Mouse (Mus musculus) spleen, adult 18-20 months (tissue): ENCODE measurements around the gene Jmjd1c.

ENCODE experiments used
- DNase-seq, 2 experiments: peaks; one replicate each; pipeline ENCODE4 v3.0.0; 2022; ENCODE audit warnings: mixed read lengths in 2 of 2

Jmjd1c gene

DNA sequence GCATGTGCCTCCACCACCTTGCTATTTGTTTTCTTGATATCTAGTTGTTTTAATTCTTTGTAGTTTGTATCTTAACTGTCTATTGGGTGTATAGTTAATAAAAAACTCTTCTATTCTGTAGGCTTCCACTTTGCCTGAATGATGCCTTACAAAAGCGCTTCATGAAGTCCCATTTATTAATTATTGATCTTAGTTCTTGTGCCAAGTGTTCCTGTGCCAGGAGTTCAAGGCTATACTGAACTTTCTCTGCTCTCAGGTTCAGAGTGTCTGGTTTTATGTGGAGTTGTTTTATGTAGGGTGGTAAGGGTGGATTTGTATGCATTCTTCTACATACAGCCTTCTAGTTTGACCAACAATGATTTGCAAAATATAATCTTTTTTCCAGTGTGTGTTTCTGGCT, 99.7 kb downstream of the Jmjd1c start:
- DNase-seq: no peak

DNA sequence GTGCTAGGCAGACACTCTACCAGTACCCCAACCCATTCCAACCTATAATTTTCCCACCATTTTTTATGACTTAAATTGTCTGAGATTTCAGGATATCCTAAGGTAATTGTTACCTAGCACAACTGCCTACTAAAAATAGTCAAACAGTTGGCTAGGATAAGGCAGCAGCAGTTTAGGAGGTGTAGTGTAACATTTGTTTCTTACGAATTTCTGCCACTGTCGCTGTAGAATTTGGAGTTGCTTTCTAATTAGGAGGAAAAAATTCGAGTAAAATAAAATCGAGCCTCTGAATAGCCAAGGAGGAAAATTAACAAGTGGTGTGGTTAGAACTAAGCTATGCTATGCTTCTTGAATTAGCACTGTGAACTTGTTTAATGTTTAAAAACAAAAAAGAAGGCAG, 101.3 kb downstream of the Jmjd1c start:
- DNase-seq: no peak

DNA sequence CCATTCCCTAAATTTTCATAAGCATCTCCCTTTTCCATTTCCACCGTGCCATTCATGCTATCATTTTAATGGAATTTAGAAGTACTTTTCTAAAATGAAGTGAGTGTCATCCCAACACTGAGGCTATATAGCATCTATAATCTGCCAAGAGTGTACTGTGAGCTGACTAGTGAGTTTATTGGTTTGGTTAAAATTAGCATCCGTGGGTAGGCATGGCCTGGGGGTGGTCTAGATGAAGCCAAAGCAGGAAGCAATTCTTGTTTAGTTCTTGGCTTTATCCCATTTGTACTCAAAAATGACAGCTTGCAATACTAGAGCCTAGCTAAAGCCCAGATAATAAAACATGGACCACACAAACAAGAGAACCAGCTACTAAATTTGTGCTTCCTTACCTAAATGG, 101.9 kb downstream of the Jmjd1c start:
- no peak for DNase-seq

DNA sequence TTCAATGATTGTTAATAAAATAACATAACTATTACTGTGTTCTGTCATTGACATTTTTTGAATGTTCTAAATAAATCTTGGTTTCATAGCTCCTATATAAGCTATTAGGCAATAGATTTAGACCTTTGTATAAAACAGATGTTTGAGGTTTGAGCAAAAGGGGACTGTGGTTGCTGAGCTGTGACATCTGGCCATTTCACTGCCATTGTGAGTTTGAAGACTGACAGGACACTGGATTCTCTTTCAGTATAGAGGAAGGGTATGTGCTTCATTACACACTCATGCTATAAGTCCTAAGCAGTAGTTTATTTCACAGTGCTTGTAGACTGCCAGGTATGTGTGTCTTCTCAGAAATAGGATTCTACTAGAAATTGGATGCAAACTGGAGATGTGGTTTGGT, 105.8 kb downstream of the Jmjd1c start:
- DNase-seq: no peak

DNA sequence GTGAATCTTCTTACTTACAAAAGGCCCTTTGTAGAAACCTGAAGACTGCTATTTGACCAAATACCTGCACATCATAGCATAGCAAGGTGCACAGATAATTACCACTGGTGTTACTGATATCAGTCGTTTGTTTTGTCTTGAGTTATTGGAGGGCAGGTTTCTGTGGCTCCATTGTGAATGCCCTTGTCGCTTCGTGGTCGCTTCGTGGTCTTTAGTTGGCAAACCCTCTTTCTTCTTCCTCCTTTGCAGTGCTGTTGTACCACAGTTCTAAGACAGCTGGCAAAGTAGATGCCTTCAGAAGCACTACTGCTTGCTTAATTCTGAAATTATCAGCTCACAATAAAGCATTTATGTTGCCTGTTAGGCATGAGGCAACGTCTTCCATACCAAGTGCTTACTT, 106.5 kb downstream of the Jmjd1c start:
- no peak for DNase-seq

DNA sequence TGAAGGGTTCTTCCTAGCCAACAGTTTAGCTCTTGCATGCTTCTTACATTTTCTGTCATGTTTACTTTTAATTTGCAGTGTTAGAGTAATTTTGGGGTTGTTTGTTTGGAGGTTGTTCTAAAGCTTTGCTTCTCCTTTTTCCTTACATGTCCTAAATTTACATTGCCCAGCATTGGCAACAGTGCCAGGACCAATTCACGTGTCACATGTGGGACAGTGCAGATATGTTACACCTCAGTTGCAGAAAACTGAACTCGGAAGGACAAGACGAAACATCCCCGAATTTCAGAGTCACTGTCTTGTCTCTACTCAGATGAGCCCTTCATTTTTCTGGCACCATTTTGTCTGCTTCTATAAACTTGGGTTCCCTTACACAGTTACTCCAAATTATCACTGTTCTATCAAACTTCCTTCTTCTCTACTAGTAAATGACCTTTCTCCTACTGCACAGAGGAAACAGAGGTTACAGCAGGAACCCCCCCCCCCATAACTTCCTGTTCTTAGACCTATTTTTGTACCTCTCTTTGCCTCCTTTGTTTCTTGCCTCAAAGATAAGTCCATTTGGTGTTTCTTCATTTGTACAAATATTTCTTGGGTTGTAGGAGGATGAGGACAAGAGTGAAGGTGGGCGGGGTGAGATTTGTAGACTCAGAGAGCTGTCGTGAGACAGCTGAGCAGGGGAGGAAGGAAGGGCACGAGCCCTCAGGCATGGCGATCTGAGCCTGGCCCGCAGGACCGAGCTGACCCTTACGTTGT, 108.9 kb downstream of the Jmjd1c start:
- peak; percentile 31 to 53 for DNase-seq

DNA sequence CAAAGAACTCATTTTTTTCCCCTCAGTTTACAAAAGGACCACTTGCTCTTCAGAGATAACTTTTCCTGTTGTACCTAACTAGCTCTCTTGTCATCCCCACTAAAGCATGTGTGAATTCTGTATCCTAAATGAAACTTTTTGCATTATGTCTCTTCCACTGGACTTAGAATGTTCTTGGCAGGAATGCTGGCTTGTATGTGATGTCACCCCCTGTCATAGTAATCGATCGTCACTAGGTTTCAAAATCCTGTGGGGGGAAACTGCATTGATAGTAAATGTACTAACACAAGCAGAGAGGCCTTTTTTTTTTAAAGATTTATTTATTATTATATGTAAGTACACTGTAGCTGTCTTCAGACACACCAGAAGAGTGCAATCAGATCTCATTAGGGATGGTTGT, 112.0 kb downstream of the Jmjd1c start:
- DNase-seq: no peak

DNA sequence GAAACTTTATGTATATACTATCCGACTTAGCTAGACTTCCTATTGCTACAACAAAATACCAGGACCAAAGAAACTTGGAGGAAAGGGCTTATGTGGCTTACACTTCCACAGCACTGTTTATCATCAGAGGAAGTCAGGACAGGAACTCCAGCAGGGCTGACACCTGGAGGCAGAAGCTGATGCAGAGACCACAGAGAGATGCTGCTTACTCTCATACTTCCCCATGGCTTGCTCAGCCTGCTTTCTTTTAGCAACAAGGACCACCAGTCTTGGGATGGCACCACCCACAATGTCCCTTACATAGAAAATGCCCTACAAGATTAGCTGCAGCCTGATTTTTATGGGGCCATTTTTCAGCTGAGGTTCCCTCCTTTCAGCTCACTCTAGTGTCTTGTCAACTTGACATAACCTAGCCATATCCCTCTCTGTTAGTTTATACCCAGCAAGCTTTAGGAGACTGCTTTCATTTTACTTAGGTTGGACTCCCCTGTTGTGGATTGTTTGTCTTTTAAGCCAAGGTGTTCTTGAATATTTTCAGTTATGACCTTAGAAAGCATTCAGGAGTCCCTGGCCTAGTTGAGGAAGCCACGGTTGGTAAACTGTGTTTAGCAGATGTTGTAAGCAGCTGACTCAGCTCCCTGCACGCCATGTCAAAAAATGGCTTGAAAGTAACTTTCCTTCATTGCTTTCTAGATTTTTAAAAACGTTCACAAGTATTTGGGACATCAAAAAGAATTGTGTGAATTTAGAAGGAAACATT, 114.2 kb downstream of the Jmjd1c start:
- DNase-seq: peak in 1 of 2 experiments; percentile 25

DNA sequence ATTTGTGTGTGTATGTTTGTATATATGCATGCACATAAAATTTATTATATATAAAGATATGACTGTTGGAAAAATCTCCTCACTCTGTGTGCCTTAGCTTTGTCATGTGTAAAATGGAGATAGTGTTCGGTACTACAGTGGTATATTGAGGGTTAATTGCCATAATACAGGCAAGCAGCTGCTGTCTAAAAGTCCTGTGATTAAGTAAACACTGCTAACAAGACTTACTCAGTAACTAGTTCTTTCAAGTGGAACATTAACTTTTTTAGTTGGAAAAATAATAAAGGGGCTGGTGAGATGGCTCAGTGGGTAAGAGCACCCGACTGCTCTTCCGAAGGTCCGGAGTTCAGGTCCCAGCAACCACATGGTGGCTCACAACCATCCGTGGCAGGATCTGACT, 116.1 kb downstream of the Jmjd1c start:
- no peak for DNase-seq

DNA sequence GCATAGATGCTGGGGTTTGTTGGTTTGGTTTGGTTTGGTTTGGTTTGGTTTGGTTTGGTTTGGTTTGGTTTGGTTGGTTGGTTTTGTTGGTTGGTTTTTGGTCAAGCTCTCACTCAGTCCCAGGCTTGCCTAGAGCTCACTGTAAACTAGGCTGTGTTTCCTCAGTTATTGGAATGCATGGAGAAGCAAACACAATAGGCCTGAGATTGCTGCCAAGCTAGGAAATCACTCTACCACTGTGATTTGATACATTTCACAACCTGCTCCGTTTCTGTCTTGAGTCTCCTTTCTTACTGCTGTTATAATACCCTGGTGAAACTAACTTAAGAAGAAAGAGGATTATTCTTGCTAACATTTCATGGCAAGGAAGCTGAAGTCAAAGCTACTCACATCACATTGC, 117.8 kb downstream of the Jmjd1c start:
- DNase-seq: no peak

DNA sequence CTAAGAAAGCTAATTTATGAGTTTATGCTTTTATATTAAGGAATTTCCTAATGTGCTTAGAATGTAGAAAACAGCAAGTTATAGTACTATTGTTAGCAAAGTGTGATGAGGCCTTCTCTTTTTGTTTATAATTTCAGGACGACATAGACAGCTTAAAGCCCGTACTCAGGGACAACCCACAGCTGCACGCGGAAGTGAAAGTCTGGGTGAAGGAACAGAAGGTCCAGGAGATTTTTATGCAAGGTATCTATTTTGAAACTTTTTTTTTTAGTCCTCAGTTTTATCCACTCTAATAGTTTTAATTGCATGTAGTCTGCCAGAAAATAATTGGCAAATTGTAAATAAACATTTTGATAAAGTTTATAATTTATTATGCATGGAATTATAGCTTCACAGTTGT, 119.2 kb downstream of the Jmjd1c start:
- DNase-seq: peak in 1 of 2 experiments; percentile 13

DNA sequence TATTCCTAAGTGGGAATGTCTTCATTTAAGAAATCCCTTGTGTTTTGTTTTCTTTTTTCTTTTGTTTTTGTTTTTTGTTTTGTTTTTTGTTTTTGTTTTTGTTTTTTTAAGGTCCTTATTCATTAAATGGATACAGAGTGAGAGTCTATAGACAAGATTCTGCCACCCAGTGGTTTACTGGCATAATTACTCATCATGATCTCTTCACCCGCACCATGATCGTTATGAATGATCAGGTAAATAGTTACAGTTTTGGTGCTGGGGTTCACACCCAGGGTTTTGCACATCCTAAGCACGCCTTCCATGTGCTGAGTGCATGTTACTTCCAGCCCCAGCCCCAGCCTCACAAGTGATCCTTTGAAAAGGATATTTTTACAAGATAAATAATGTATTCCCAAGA, 120.9 kb downstream of the Jmjd1c start:
- DNase-seq: no peak

DNA sequence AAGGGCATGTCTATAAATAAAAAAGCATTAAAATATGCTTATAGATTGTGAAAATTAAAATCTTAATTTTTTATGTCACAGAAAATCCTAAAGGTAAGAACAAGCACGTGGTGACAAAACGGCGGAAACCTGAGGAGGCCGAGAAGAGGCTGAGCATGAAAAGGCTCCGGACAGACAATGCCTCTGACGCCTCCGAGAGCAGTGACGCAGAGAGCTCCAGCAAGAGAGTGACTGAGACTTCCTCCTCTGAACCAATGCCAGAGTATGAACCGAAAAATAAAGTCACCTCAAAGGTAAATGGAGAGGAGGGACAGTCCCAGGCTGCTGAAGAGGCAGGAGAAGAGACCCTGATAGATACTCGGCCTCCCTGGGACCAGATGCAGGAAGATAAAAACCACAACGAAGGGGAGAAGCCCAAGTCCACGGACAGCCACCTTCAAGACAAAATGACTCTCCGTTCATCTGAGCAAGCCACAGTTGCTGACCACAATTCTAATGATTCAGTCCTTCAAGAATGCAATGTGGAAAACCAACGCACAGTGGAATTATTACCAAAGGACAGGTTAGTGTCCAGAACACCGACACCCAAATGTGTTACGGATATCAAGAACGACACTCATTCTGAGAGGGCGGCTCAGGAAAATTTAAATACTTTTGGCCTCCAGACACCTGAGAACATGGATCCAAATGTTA, 123.1 kb downstream of the Jmjd1c start:
- DNase-seq: no peak

DNA sequence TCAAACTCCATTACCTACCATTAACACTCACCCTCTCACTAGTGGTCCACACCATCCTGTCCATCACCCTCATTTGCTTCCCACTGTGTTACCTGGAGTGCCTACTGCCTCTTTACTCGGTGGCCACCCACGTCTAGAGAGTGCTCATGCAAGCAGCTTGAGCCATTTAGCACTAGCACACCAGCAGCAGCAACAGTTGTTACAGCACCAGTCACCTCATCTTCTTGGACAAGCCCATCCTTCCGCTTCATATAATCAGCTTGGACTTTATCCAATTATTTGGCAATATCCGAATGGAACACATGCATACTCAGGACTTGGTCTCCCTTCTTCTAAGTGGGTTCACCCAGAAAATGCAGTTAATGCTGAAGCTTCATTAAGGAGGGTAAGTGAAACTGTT, 124.3 kb downstream of the Jmjd1c start:
- no peak for DNase-seq

DNA sequence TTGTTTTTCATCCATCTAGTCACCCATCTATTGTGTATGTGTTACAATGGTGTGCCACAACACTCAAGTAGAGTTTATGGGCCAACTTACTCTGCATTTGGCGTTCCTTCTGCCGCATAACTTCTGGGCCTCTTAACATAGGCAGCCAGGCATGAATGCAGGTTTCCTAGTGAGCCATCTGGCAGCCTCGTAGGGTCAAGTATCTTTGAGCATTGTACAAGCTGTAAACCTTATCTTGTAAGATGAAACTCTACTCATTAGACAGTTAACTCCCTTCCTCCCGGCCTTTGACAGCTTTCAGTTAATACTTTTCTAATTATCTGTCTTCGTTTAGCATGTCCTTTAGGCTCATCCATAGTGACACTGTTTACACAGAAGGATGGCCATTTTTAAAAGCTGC, 125.4 kb downstream of the Jmjd1c start:
- DNase-seq: no peak

DNA sequence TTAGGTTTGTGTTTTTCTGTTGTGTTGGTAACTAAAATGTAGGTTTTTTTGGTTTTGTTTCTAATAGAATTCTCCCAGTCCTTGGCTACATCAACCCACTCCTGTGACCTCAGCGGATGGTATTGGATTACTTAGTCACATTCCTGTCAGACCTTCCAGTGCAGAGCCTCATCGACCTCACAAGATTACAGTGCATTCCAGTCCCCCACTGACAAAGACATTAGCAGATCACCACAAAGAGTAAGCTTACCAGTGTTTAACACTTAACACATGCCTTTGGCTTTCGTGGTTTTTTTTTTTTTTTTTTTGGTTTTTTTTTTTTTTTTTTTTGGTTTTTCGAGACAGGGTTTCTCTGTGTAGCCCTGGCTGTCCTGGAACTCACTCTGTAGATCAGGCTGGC, 128.0 kb downstream of the Jmjd1c start:
- DNase-seq: no peak

DNA sequence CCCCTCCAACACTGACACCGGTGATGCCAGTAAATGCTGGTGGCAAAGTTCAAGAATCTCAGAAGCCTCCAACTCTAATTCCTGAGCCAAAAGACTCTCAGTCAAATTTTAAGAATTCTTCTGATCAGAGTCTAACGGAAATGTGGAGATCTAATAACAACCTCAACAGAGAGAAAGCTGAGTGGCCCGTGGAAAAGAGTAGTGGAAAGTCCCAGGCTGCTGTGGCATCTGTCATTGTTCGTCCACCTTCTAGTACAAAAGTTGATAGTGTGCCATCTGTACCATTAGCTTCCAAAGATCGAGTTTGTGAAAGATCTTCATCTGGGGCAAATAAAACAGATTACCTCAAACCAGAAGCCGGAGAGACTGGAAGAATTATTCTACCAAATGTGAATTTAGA, 129.6 kb downstream of the Jmjd1c start:
- DNase-seq: no peak

DNA sequence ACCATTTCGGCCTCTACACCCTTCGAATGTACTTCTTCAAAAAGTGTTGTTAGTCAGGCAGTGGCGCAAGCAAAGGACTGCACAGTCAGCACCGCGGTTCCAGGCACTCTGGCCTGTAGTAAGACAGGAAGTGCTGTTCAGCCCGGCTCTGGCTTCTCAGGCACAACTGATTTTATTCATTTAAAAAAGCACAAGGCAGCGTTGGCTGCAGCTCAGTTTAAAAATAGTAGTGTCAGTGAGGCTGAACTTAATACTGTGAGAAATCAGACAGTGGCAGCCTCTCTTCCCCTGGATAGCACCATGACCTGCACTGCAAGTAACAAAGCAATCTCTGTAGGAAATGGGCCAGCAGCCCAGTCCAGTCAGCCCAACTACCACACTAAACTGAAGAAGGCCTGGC, 130.2 kb downstream of the Jmjd1c start:
- DNase-seq: peak; percentile 23 to 30

DNA sequence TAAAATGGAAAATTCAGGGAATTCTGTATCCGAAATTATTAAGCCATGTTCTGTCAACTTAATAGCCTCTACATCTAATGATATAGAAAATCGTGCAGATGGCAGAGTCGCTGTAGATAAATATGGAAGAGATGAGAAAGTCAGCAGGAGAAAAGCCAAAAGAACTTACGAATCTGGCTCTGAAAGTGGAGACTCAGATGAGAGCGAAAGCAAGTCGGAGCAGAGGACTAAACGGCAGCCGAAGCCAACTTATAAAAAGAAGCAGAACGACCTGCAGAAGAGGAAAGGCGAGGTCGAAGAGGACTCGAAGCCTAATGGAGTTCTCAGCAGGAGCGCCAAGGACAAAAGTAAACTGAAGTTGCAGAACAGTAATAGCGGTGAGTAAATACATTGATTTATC, 130.6 kb downstream of the Jmjd1c start:
- DNase-seq: no peak

DNA sequence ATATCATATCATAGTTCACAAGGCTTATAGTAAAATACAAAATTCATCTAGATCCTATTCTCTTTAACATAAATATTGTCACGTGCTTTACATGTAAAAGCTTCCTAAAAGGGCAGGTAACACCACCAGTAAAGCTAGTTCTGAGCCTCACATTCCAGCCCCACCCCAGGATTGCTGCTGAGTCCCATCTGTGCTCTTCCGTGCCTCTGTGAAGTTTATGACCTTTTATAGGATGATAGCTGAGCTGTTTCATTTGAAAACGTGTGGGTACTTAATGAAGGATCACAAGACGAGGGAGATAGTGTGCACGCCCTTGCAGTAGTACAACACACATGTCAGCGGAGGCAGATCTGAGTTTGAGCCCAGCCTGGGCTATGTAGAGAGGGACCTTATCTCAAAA, 134.5 kb downstream of the Jmjd1c start:
- DNase-seq: no peak

DNA sequence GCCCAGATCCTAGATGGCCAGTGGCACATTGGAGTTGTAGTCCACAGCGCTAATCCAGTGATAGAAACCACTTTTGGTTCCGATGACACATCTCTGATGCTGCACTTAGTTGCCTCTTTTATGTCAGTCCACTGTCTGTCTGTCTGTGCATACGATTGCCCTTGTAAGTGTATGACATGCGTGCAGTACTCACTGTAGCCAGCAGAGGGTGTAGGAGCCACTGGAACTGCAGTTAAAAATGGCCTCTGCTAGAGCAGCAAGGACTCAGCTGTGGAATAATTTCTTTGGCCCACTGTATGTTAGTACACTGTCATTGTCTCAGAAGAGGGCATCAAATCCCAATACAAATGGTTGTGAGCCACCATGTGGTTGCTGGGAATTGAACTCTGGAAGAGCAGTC, 151.2 kb downstream of the Jmjd1c start:
- peak in 1 of 2 experiments; percentile 40 for DNase-seq

DNA sequence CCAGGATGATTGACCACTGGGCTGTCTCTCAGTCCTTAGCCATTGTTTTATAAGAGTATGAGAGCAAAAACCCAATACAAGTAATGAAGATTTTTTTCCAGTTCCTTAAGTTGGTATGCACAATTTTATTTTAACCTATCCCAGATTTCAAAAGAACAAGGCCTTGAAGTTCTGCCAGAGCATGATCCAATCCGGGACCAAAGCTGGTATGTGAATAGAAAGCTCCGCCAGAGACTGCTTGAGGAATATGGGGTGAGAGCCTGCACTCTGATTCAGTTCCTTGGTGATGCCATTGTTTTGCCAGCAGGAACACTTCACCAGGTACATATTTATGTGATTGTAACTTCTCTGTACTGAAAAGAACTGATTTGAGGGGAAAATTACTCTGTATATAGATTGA, 153.6 kb downstream of the Jmjd1c start:
- DNase-seq: no peak

DNA sequence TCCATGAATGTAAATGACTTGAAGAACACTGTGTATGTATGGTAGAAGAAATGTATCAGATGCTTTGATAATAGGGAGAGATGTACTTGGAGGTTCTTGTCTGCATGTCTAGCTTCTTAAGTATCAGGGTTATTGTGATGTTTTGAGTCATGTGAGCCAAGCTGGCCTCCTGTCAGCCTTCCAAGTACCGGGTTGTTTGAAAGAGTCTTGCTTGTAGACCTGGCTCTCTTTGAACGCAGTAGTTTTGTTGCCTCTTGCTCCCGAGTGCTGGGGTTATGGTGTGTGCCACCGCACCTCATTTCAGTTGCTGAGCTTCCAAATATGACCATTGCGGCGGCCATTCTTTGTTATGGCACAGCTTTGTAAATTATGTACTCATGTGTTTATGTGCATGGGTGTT, 154.9 kb downstream of the Jmjd1c start:
- no peak for DNase-seq

DNA sequence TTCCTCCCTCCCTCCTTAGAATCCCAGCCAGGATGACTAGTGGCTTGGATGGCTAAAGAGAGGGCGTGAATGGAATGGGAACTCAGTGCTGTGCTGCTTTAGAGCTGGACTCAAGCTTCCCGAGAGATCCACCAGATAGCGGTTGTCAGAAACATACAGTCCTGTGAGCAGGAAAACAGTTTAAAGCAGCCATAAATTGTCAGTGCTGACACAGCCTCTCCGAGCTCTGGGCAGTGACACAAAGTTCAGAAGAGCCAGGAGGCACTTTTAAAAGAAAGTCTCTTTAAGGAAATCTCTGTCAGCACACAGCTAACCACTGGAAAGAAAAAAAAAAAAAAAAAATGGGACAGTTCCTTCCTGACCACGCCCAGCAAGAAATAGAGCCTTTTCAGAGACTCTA, 156.4 kb downstream of the Jmjd1c start:
- DNase-seq: no peak
